Mouse (Mus musculus): Measurements from ENCODE around the gene Srrm2.

DNA sequence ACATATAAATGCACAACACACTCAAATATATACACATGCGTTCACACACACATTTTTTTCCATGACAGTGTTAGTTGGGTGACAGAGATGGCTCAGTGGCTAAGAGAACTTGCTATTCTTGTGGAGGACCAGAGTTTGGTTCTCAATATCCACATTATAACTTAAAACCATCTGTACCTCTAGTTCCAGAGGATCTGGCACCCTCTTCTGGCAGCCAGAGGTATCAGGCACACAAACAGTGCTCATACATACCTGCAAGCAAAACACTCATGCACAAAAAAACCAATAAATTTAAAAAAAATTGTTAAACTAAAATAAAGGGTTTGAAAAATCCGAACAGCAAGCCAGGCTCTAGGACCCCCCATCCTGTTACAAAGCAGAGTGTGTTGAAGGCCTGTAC, 59.7 kb downstream of the Srrm2 start:
- TF ChIP-seq POLR2A (IDR thresholded peaks at IDR 0.05; ENCODE audit: low read depth, low read length) (no peak), CTCF (IDR thresholded peaks at IDR 0.05; ENCODE audit: extremely low read depth, insufficient read length, insufficient replicate concordance, low read depth, low read length) (no peak)
